Comparison of ENCODE assay signal across 11 mouse cellular contexts in genomic region chr2:43987919-43988318, GRCm38 (mm10).
"Had no signal": no experiment of that assay in that cellular context is flagged by ENCODE, and none has a peak within 500 bp of the region (broad histone marks: within the 10 kb centered on the region; RNA-seq: fewer than 3 reads in every experiment).

No protein-coding gene starts in this region.

- H3K4me2 ChIP-seq: liver, embryonic 13.5 days; midbrain, embryonic 12.5 days had no signal

- H3K36me3 ChIP-seq: liver, embryonic 13.5 days; midbrain, embryonic 12.5 days had no signal

- H3K4me3 ChIP-seq: liver, embryonic 13.5 days; midbrain, embryonic 12.5 days had no signal

- DNase-seq: kidney, adult 18-20 months; kidney, adult 9 months; kidney, postnatal 14 days; kidney, postnatal 4 days; liver, embryonic 13.5 days; lung, adult 2 months; lung, postnatal 14 days; lung, postnatal 4 days; thymus, adult 18-20 months; thymus, postnatal 36 days had no signal

- H3K4me1 ChIP-seq: liver, embryonic 13.5 days had no signal

- H3K27me3 ChIP-seq: liver, embryonic 13.5 days; midbrain, embryonic 12.5 days had no signal

- H3K9me3 ChIP-seq: liver, embryonic 13.5 days; midbrain, embryonic 12.5 days had no signal

- H3K27ac ChIP-seq: liver, embryonic 13.5 days; midbrain, embryonic 12.5 days had no signal

- H3K9ac ChIP-seq: liver, embryonic 13.5 days; midbrain, embryonic 12.5 days had no signal
